Mouse (Mus musculus): ENCODE data around the gene Tmem100.
A peak's percentile ranks its signal among the peaks of the same experiment; 100 is the strongest.

Gene Tmem100

GRCm38 (mm10) chr11:90029841-90030398 is at the start of gene Tmem100:
TSS of gene Tmem100 (plus strand) at chr11:90030348.
- DNase-seq = no peak

GRCm38 (mm10) chr11:89982918-89983317 is 47.2 kb upstream of the Tmem100 start:
- no peak for DNase-seq

DNA sequence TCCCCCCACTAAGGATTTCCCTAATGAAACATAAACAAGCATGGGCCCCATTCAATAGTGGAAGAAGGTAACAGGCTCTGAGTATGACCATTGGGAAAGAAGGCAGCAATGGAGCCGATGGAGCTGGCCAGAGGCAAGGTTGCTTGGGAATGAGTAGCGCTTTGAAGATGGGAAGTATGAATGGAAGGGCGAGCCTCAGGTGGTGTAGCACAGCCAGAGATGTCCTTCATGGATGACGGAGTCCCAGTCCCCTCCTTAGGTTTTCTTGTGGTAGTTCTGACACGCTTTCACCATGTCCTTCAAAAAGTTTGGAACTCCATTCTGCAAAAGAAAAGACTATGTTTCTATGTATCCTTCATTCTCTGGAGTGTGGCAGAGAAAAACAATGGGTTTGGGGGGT is 45.7 kb upstream of the Tmem100 start:
- DNase-seq = no peak

- no peak for DNase-seq
Observed at GRCm38 (mm10) chr11:89985200-89986187, 44.7 kb upstream of the Tmem100 start.

DNA sequence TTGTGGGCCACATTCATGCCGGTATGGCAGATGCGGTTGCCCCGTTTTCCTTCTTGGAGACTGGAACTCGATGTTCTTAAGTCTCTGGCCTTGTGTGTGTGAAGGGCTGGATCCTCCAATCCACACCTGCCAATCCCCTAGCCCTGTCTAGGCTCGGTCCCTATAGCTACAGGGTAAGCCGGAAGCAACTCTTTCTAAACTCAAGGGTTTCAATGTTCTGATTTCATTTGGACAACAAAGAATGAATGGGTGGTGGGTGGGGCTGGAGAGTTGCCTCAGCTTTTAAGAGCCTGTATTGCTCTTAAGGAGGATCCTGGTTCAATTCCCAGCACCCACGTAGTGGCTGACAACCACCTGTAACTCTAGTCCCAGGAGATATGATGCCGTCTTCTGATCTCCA is 43.6 kb upstream of the Tmem100 start:
- DNase-seq = no peak

GRCm38 (mm10) chr11:89988936-89989589 is 41.1 kb upstream of the Tmem100 start:
- DNase-seq = no peak

DNA sequence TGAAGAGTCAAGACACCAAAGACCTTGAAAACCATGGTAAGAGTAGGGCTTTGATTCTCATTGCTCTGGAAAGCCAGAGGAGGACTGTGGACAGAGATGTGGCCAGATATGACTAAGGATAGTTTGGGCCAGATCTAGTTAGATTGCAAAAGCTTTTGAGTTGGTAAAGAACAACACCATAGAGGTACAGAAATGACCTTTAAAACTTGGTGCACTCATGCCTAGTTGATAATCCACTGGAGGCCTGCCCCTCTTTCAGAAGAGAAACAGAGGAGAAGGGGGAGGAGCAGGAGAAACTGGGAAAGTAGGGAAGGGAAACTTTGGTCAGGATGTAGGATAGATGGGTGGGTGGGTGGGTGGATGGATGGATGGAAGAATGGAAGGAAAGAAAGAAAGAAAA is 38.5 kb upstream of the Tmem100 start:
- DNase-seq = no peak

GRCm38 (mm10) chr11:89994706-89995105 is 35.4 kb upstream of the Tmem100 start:
- DNase-seq = no peak

DNA sequence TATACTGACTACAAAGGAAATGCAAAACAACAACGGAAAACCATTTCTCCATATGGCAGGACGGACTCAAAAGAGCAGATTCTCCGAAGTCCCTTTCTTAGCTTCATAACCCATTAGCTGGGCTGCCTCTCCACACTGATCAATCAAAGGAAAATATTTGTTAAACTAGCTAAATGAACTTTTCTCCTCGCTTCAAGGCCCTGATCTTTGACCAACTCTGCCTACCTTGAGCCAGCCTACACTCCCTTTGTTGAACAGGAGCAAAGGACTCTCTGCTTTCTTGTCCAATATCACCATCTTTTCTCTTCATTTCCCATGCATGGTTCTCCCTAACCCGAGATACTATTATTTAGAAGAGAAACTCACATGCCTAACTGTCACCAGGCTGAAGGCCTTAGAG is 34.6 kb upstream of the Tmem100 start:
- no peak for DNase-seq

- DNase-seq = no peak
Observed at GRCm38 (mm10) chr11:89996406-89996805, 33.7 kb upstream of the Tmem100 start.

- DNase-seq = peak; percentile 51
Observed at GRCm38 (mm10) chr11:89996856-89997255, 33.3 kb upstream of the Tmem100 start.

- DNase-seq = no peak
Observed at GRCm38 (mm10) chr11:89998996-89999770, 31.0 kb upstream of the Tmem100 start.

DNA sequence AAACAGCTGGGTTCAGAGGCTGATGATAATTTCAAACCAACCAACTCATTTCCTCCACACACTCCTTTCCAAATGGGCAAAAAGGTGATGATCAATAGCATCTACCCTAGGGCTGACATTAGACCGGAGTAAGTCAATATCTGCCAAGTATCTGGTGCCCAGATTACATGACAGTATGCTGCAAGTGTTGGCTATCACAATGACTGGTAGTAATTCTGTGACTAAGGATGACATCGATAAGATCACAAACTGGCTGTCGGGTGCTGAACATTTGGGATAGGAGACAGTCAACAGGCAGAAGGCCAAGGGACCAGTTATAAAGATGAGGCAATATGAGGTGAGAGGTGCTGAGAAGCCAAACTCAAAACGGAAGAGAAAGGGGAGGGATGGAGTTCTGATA is 29.5 kb upstream of the Tmem100 start:
- DNase-seq = no peak

DNA sequence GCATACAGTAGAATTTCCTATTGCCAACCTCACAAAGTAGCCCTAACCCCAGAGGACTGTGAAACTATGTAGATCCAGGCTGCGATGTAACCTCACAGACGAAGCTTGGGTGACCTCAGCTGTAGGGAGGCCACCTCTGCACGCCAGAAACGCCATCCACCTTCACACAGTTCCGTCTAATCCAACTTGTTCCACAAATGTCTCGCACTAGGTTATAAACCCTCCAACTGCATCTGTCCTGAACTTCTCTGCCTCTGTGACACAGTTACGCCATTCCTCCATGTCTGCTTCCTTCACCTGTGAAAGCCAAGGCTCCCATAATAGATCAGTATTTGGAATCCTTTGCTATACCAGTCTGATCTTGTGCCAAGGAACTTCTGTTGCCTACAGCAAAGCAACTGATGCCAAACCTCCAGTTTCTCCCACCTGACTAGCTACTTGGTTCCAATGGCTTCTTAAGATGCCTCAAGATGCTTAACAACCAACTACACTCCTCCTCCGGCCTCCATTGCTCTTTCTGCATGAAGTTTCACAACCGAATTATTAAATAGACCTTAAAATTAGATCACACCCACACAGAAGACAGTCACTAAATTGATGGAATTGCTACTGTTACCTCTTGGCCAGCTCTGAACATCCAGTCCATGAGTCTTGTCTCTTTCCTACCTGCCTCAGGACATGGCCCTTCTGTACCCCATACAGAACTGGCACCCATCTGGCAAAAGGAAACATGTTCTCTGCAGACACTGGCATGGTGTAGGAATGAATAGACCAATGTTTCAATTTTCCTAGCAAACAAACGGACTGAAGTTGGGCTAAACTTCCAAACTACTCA is 28.5 kb upstream of the Tmem100 start:
- no peak for DNase-seq

DNA sequence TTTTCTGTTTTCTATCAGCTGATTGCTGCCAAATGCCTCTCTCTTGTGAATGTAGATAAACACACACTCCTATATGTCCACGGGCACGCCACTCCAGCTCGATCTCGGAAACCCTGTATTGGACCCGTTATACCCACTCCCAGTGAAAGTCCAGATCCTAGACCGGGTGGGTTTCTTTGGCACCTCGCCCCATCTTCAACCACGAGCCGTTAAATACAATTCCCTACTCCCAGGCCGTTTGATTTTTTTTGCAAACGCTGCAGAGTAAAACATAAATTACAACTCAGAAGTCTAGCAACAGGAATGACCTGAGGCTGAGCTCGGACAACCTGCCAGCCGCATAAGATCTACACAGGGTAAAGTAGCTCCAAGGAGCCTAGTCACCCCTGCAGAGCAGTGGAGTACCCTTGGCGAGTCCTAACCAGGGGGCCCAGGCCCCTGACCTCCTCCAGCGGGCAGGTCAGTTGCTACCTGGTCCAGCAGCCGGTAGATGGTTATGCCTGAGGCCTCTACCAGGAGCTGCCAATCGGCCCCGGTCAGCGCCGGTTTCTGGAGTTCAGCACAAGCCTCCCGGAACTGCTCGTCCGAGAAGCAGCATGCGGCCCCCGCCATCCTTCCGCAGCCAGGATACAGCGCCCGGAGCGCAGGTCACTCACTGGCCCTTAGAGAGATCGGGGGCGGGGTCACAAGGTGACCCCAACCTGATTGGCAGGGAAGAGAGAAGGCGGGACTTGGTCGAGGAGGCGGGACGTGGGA is 27.7 kb upstream of the Tmem100 start, which contains the start of gene Pctp:
TSS of gene Pctp (minus strand) at position 664 of the 756 bp plus-strand sequence.
- peak; percentile 94 for DNase-seq

DNA sequence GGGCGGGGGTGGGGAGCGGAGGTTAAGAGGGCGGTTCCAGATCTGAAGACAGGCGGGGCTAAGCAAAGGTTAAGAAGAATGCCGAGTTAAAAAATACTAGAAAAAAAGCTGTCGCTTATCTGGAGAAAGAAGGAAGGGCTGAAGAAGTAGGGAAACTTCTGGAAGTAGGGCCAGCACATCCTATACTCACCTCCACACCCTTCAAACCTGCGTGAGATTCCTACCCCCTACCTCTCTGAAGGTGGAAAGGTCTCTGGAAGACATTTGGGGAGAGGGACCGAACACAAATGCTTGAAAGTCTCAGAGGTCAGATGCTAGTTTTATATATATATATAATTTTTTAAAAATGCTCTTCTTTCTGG is 27.2 kb upstream of the Tmem100 start:
- no peak for DNase-seq

- no peak for DNase-seq
Observed at GRCm38 (mm10) chr11:90003386-90003785, 26.8 kb upstream of the Tmem100 start.

- DNase-seq = no peak
Observed at GRCm38 (mm10) chr11:90006111-90006510, 24.0 kb upstream of the Tmem100 start.

GRCm38 (mm10) chr11:90007791-90008531 is 22.2 kb upstream of the Tmem100 start:
- no peak for DNase-seq

DNA sequence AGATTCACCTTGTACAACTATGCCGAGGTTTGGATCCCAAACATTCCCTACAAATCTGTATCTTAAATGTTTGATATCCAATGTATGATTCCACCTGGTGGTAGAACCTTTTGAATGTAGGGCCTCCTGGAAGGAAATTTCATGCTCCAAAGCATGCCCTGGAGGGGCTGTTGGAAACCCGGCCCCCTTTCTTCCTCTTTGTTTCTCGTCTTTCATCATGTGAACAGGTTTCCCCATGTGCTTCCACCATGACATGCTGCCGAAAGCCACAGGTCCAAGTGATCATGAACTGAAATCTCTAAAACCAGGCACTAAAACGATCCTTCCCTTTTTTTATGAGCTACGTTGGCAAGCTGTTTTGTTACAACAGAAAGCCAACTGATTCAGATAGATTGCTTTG is 16.5 kb upstream of the Tmem100 start:
- DNase-seq = no peak
